Mouse (Mus musculus): ENCODE results near the gene Bri3bp. TPM values are rescaled to one million over a fixed set of nuclear protein-coding genes. Genes with fewer than 3 reads are reported as not detected.
"Not testable (repeated sequence)": the region's sequence is repeated elsewhere in the genome, so short reads cannot be mapped to it uniquely, and the experiment has no call there.

Gene Bri3bp
- polyA plus RNA-seq, 1 experiment from 2014 or later: 31.8 TPM

DNA sequence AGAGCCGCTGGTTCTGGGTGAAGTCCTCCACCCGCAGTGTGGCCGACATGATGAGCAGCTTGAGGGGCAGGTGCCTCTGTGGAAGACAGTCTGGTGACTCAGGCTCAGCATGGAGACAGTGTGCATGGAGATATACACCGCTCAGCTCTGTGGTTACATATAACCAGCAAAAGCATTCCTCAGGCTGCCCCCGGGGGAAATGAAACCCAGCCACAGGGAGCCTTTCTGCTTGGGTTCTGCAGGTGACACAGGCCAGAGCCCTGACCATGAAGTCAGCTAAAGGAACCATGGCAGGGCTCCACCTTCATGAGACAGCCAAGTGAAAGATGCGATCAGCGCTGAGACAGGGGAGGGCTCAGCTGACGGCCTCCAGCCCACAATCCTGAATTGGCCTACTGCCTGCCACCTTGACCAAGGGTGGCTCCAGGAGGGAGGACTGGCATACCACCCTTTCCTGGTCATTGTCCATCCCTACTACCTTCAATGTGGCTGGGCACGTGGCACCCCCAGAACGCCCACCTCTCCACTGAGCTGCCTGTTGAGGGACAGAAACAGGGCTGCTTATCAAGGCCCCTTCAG lies 15.6 kb upstream of the Bri3bp start:
- Histone ChIP-seq H3K36me3 (ENCODE audit: control insufficient read depth, insufficient read depth, low read length) (peaks cover 40% of the 10 kb centered on the region), H3K27me3 (ENCODE audit: control insufficient read depth, insufficient read depth, low read length) (no peaks in the 10 kb centered on the region), H3K9me3 (replicated peaks; ENCODE audit: control insufficient read depth, low read length) (no peaks in the 10 kb centered on the region), H3K4me3 (replicated peaks; ENCODE audit: low read length) (no peak overlapping the region), H3K27ac (ENCODE audit: low read length) (no peak overlapping the region), H3K9ac (ENCODE audit: low read length) (no peak overlapping the region), H3K4me2 (ENCODE audit: low read depth, low read length) (no peak overlapping the region), H3K4me1 (ENCODE audit: control insufficient read depth, insufficient read depth, low read length) (no peaks in the 10 kb centered on the region)
- no peak for ATAC-seq (ENCODE audit: insufficient read depth, low FRiP score)
- 91% methylated on average over 10 of the region's 10 CpGs for WGBS

GRCm38 (mm10) chr5:125426343-125426742 lies 15.0 kb upstream of the Bri3bp start:
- H3K4me1 ChIP-seq (ENCODE audit: control insufficient read depth, insufficient read depth, low read length): no peaks in the 10 kb centered on the region
- no peaks in the 10 kb centered on the region for H3K27me3 ChIP-seq (ENCODE audit: control insufficient read depth, insufficient read depth, low read length)
- H3K27ac ChIP-seq (ENCODE audit: low read length): no peak overlapping the region
- H3K9ac ChIP-seq (ENCODE audit: low read length): no peak overlapping the region
- H3K4me2 ChIP-seq (ENCODE audit: low read depth, low read length): no peak overlapping the region
- WGBS: 96% methylated on average over 10 of the region's 10 CpGs
- no peak overlapping the region for H3K4me3 ChIP-seq (replicated peaks; ENCODE audit: low read length)
- no peaks in the 10 kb centered on the region for H3K9me3 ChIP-seq (replicated peaks; ENCODE audit: control insufficient read depth, low read length)
- H3K36me3 ChIP-seq (ENCODE audit: control insufficient read depth, insufficient read depth, low read length): peaks cover 41% of the 10 kb centered on the region
- no peak for ATAC-seq (ENCODE audit: insufficient read depth, low FRiP score)

DNA sequence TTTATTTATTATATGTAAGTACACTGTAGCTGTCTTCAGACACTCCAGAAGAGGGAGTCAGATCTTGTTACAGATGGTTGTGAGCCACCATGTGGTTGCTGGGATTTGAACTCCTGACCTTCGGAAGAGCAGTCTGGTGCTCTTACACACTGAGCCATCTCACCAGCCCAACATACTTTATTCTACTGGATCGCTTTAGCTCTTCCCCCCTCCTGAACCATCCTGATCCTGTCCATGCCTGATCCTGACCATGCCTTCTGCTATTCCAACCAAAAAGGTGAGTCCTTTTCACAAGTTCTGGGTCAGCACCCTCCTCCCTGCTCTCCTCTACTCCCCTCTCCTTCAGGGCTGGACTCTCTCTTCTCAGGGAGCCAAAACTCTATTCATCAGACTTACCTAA lies 9.0 kb upstream of the Bri3bp start:
- Histone ChIP-seq H3K4me1 (ENCODE audit: control insufficient read depth, insufficient read depth, low read length) (peaks cover 11% of the 10 kb centered on the region), H3K36me3 (ENCODE audit: control insufficient read depth, insufficient read depth, low read length) (peaks cover 13% of the 10 kb centered on the region)
- WGBS: 86% methylated on average over 2 of the region's 2 CpGs
- H3K4me2 ChIP-seq (ENCODE audit: low read depth, low read length); H3K27me3 ChIP-seq (ENCODE audit: control insufficient read depth, insufficient read depth, low read length); H3K4me3 ChIP-seq (replicated peaks; ENCODE audit: low read length); H3K27ac ChIP-seq (ENCODE audit: low read length); H3K9ac ChIP-seq (ENCODE audit: low read length); ATAC-seq (ENCODE audit: insufficient read depth, low FRiP score); H3K9me3 ChIP-seq (replicated peaks; ENCODE audit: control insufficient read depth, low read length): not testable (repeated sequence)

- peaks cover 11% of the 10 kb centered on the region for H3K4me1 ChIP-seq (ENCODE audit: control insufficient read depth, insufficient read depth, low read length)
- H3K9me3 ChIP-seq (replicated peaks; ENCODE audit: control insufficient read depth, low read length): no peaks in the 10 kb centered on the region
- peaks cover 9% of the 10 kb centered on the region for H3K36me3 ChIP-seq (ENCODE audit: control insufficient read depth, insufficient read depth, low read length)
- H3K27me3 ChIP-seq (ENCODE audit: control insufficient read depth, insufficient read depth, low read length): no peaks in the 10 kb centered on the region
- H3K4me3 ChIP-seq (replicated peaks; ENCODE audit: low read length): peak within 1 kb of the TSS; percentile 70
- H3K4me2 ChIP-seq (ENCODE audit: low read depth, low read length): peak within 1 kb of the TSS; percentile 72
- H3K27ac ChIP-seq (ENCODE audit: low read length): no peak within 1 kb of the TSS
- peak; percentile 98 for ATAC-seq (ENCODE audit: insufficient read depth, low FRiP score)
- peak within 1 kb of the TSS; percentile 87 for H3K9ac ChIP-seq (ENCODE audit: low read length)
- under 1% methylated on average over 46 of the region's 46 CpGs for WGBS
Measured at GRCm38 (mm10) chr5:125433793-125434337, 7.5 kb upstream of the Bri3bp start, which contains the start of gene Dhx37. Gene Dhx37, minus strand, starts transcription at chr5:125434121.

DNA sequence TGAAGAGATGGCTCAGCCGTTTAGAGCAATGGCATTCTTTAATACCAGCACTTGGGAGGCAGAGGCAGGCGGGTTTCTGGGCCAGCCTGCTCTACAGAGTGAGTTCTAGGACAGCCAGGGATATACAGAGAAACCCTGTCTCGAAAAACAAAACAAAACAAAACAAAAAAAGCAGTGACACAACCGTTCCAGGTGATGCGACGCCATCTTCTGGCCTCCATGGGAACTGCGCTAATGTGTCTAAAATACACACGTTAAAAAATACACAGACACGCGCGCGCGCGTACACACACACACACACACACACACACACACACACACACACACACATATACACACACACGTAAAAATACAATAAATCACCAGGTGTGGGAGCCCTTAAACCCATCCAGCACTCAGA lies 7.0 kb upstream of the Bri3bp start:
- not testable (repeated sequence) for ATAC-seq (ENCODE audit: insufficient read depth, low FRiP score); H3K27me3 ChIP-seq (ENCODE audit: control insufficient read depth, insufficient read depth, low read length); H3K36me3 ChIP-seq (ENCODE audit: control insufficient read depth, insufficient read depth, low read length); H3K27ac ChIP-seq (ENCODE audit: low read length); H3K9me3 ChIP-seq (replicated peaks; ENCODE audit: control insufficient read depth, low read length); H3K9ac ChIP-seq (ENCODE audit: low read length)
- 56% methylated on average over 15 of the region's 15 CpGs for WGBS
- peaks cover 11% of the 10 kb centered on the region for H3K4me1 ChIP-seq (ENCODE audit: control insufficient read depth, insufficient read depth, low read length)
- H3K4me2 ChIP-seq (ENCODE audit: low read depth, low read length): peak overlapping the region; percentile 72
- H3K4me3 ChIP-seq (replicated peaks; ENCODE audit: low read length): peak overlapping the region; percentile 70; the same call in 1 of the 2 replicates

- Histone ChIP-seq H3K9ac (ENCODE audit: low read length) (peak overlapping the region; percentile 92), H3K9me3 (replicated peaks; ENCODE audit: control insufficient read depth, low read length) (0 out of 2 replicates have a peak, but pooled peaks cover 4% of the 10 kb centered on the region), H3K27ac (ENCODE audit: low read length) (peak overlapping the region; percentile 74), H3K36me3 (ENCODE audit: control insufficient read depth, insufficient read depth, low read length) (no peaks in the 10 kb centered on the region), H3K4me3 (replicated peaks; ENCODE audit: low read length) (peak overlapping the region; percentile 95), H3K4me1 (ENCODE audit: control insufficient read depth, insufficient read depth, low read length) (peaks cover 13% of the 10 kb centered on the region), H3K27me3 (ENCODE audit: control insufficient read depth, insufficient read depth, low read length) (no peaks in the 10 kb centered on the region), H3K4me2 (ENCODE audit: low read depth, low read length) (peak overlapping the region; percentile 84)
- WGBS: 5% methylated on average over 7 of the region's 7 CpGs
- no peak for ATAC-seq (ENCODE audit: insufficient read depth, low FRiP score)
Measured at GRCm38 (mm10) chr5:125440583-125441233, 660 bp upstream of the Bri3bp start.

DNA sequence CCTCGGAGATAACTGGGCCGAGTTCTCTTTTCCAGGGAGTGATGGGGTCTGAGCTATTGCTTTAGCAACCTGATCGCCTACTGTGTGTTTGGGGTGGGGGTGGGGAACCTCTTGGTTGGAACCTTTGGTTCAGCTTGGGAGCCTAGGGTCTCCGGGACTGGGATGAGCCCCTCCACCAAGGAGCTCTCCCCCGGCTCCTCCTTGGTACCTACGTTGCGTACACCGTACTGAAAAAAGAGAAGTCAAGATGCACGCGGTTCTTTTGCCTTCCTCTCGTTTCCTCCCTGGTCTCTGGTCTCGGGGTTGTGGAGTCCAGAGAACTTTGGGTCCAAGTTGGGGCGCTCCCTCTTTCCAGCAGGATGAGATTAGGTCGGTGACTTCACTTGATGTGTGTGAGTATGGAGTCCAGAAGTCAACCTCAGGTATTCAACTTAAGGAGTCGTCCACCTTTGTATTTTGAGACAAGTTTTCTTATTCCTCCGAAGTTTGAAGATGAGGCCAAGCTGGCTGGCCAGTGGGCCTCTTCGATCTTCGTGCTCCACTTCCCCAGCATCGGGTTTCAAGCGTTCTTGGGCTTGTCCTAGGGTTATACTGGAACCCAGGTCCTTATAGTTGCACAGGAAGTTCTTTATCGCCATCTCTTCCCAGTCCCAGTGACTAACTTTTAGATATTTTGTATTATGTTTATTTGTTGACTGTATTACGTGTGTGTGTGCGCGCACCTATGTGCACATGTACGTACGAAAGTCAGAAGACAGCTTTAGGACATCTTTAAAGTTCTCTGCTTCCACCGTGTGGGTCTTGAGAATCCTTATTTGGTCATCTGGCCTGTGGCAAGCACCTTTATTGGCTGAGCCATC lies 998 bp downstream of the Bri3bp start:
- peak overlapping the region; percentile 69 for H3K27ac ChIP-seq (ENCODE audit: low read length)
- peak overlapping the region; percentile 92 for H3K9ac ChIP-seq (ENCODE audit: low read length)
- H3K36me3 ChIP-seq (ENCODE audit: control insufficient read depth, insufficient read depth, low read length): no peaks in the 10 kb centered on the region
- WGBS: 21% methylated on average over 27 of the region's 27 CpGs
- H3K4me1 ChIP-seq (ENCODE audit: control insufficient read depth, insufficient read depth, low read length): peaks cover 13% of the 10 kb centered on the region
- 0 out of 2 replicates have a peak, but pooled peaks cover 4% of the 10 kb centered on the region for H3K9me3 ChIP-seq (replicated peaks; ENCODE audit: control insufficient read depth, low read length)
- H3K27me3 ChIP-seq (ENCODE audit: control insufficient read depth, insufficient read depth, low read length): no peaks in the 10 kb centered on the region
- H3K4me2 ChIP-seq (ENCODE audit: low read depth, low read length): peak overlapping the region; percentile 84
- ATAC-seq (ENCODE audit: insufficient read depth, low FRiP score): 0 out of 2 replicates have a peak, but pooled peaks have one; percentile 12
- H3K4me3 ChIP-seq (replicated peaks; ENCODE audit: low read length): peak overlapping the region; percentile 95

- Histone ChIP-seq H3K4me1 (ENCODE audit: control insufficient read depth, insufficient read depth, low read length) (peaks cover 13% of the 10 kb centered on the region), H3K9ac (ENCODE audit: low read length) (no peak overlapping the region), H3K36me3 (ENCODE audit: control insufficient read depth, insufficient read depth, low read length) (no peaks in the 10 kb centered on the region), H3K27me3 (ENCODE audit: control insufficient read depth, insufficient read depth, low read length) (no peaks in the 10 kb centered on the region), H3K27ac (ENCODE audit: low read length) (no peak overlapping the region), H3K9me3 (replicated peaks; ENCODE audit: control insufficient read depth, low read length) (0 out of 2 replicates have a peak, but pooled peaks cover 4% of the 10 kb centered on the region), H3K4me2 (ENCODE audit: low read depth, low read length) (no peak overlapping the region), H3K4me3 (replicated peaks; ENCODE audit: low read length) (no peak overlapping the region)
- 86% methylated on average over 5 of the region's 5 CpGs for WGBS
- no peak for ATAC-seq (ENCODE audit: insufficient read depth, low FRiP score)
Measured at GRCm38 (mm10) chr5:125443335-125443734, 2.0 kb downstream of the Bri3bp start.
